ENCODE assay signal across 9 mouse cellular contexts in the genomic region with DNA sequence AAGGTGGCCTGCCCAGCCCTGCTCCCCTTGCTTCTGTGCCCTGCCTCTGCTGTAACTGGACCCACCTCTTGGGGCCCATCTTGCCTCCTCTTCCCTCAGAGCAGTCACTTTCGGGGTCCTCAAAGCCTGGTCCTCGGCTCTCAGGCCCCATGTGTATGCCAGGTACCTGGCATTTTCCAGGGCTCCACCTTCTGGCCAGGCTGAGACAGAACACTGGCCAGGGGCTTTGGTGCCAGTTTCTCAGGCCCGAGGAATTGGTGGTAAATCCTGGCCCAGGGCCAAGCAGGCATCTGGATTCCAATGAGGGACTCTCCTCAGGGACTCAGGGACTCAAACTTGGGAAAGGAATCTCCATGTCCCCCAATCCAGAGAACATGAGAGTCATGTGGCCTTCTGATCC. TPM values are rescaled to one million over a fixed set of nuclear protein-coding genes. Genes with fewer than 3 reads are reported as not detected.
A peak's percentile ranks its signal among the peaks of the same experiment; 100 is the strongest.
DNase-seq lines count a peak whose midpoint lies in the region; ATAC-seq lines count a peak whose summit lies in the region.
"Had no signal": no experiment of that assay in that cellular context is flagged by ENCODE, and none has a peak within 500 bp of the region (broad histone marks: within the 10 kb centered on the region; RNA-seq: fewer than 3 reads in every experiment).

No protein-coding gene starts in this region.

- intact Hi-C loops in heart, postnatal 36 days (cut with DNase I): loop anchor here (5.0 to 10.0 kb wide), 3 partner anchors 238 to 525 kb away; no protein-coding TSS in a partner anchor

- H3K4me2 ChIP-seq in hindbrain, embryonic 11.5 days (replicated peaks; ENCODE audit: low read depth, low read length): no peak overlapping the region

- no peaks in the 10 kb centered on the region for H3K4me1 ChIP-seq in hindbrain, embryonic 11.5 days (replicated peaks; ENCODE audit: control insufficient read depth, insufficient read depth, low read length)

- 69% methylated on average over 3 of the region's 3 CpGs for WGBS in hindbrain, embryonic 11.5 days

- no peaks in the 10 kb centered on the region for H3K9me3 ChIP-seq in hindbrain, embryonic 11.5 days (ENCODE audit: control insufficient read depth, low read length)

- H3K4me3 ChIP-seq in hindbrain, embryonic 11.5 days (ENCODE audit: low read depth, low read length): no peak overlapping the region

- no peak overlapping the region for H3K9ac ChIP-seq in hindbrain, embryonic 11.5 days (ENCODE audit: low read depth, low read length)

- no peaks in the 10 kb centered on the region for H3K27me3 ChIP-seq in hindbrain, embryonic 11.5 days (ENCODE audit: control insufficient read depth, insufficient read depth, low read length)

- H3K27ac ChIP-seq in hindbrain, embryonic 11.5 days (ENCODE audit: low read depth, low read length): no peak overlapping the region

- ATAC-seq in hindbrain, embryonic 11.5 days (ENCODE audit: low FRiP score): no peak

- no peaks in the 10 kb centered on the region for H3K36me3 ChIP-seq in hindbrain, embryonic 11.5 days (ENCODE audit: control insufficient read depth, insufficient read depth, low read length)

- DNase-seq in heart, postnatal 4 days: peak; percentile 43
- no peak for DNase-seq in heart, postnatal 36 days
- DNase-seq in lung, postnatal 10 days: peak; percentile 26
- no peak for DNase-seq in lung, postnatal 4 days
- DNase-seq in B cell, adult 2 months: peak; percentile 19 to 26
- peak; percentile 19 for DNase-seq in NIH3T3 (ENCODE audit: low read depth)
- no peak for DNase-seq in embryo, embryonic 9.5 days (ENCODE audit: extremely low spot score)
- no peak for DNase-seq in hindbrain, embryonic 11.5 days (ENCODE audit: low spot score)
- DNase-seq: cerebellum, adult 9-11 months had no signal

RNA-seq across cellular contexts. Expression of gene Etv3, which starts 34.9 kb away (rescaled TPM):
- 10 to 100 TPM; 16.8 to 17.6 TPM for total RNA-seq in heart, postnatal 4 days (2021)
- total RNA-seq in heart, postnatal 36 days (2021): 10 to 100 TPM; 19.2 to 20.0 TPM
- polyA plus RNA-seq in hindbrain, embryonic 11.5 days (2014; fragmentation: Nextera tagmentation; extraction: Ambion mirVana): 7.9 and 8.4 TPM in 2 replicates

RNA-seq across cellular contexts. Expression of gene Arhgef11, which starts 57.2 kb away (rescaled TPM):
- total RNA-seq in heart, postnatal 4 days (2021): 10 to 100 TPM; 22.6 to 22.8 TPM
- 10 to 100 TPM; 20.4 TPM for total RNA-seq in heart, postnatal 36 days (2021)
- 13.7 and 18.6 TPM in 2 replicates for polyA plus RNA-seq in hindbrain, embryonic 11.5 days (2014; fragmentation: Nextera tagmentation; extraction: Ambion mirVana)

Comparison
In these comparisons a context has a peak if more than half of its experiments do, and no peak if none do; other contexts are left out.
1. DNase-seq: peak in heart, postnatal 4 days (single experiment), lung, postnatal 10 days (single experiment), B cell, adult 2 months (2 of 2) and NIH3T3 (single experiment); none in heart, postnatal 36 days (0 of 2), lung, postnatal 4 days (0 of 2), embryo, embryonic 9.5 days (single experiment) and hindbrain, embryonic 11.5 days (single experiment).